Mouse (Mus musculus) kidney, adult 2 months (tissue): Measurements from ENCODE around the gene Lima1.

Experiments used
- CTCF ChIP-seq: fragments of 200-500 bp; conservative IDR thresholded peaks from 2 replicates; pipeline ENCODE4 v1.5.1; 2011; ENCODE audit warnings: low read depth, mild to moderate bottlenecking, control low read depth, low read length, moderate library complexity, mixed read lengths; ENCODE audit not compliant: insufficient read depth, insufficient read length
- POLR2A ChIP-seq: fragments of 200-500 bp; IDR thresholded peaks from one replicate; pipeline ENCODE4 v1.6.1; 2011; ENCODE audit warnings: low read depth, low read length, control low read depth

DNA sequence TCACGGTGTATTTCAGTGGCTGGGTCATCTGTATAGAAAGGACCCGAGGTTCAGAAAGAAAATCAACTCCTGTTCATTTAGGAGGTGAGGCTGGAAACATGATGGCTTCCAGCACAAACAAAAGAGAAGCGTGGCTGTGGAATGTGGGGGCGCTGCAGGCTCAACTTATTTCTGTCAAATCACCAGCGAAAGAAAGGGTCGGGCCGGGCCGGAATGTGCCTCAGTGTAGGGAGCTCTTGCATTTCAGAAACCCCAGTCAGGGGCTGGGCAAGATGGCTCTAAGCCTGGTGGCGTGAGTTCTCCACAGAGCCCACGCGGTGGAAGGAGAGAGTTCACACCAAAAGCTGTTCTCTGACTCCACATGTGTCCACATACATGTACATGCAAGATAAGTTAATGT is 13.3 kb downstream of the Lima1 start:
- TF ChIP-seq CTCF (no peak), POLR2A (no peak)
